Mouse (Mus musculus) intestine, postnatal 0 days (tissue): ENCODE data around the gene Polr2e. TPM values are rescaled to one million over a fixed set of nuclear protein-coding genes. Genes with fewer than 3 reads are reported as not detected.
A peak's percentile ranks its signal among the peaks of the same experiment; 100 is the strongest.
"Not testable (repeated sequence)": the region's sequence is repeated elsewhere in the genome, so short reads cannot be mapped to it uniquely, and the experiment has no call there.

Source experiments
- ATAC-seq: fragments of 200-750 bp; cut with Nextera tagmentation; 2 replicates; pipeline ENCODE4 v1.8.0; 2017; ENCODE audit warnings: mild to moderate bottlenecking, moderate TSS enrichment, moderate library complexity
- H3K27ac ChIP-seq: fragments of 300-500 bp; sonication (generic); 2 replicates; pipeline ENCODE4 v1.5.1; 2014; ENCODE audit warnings: mild to moderate bottlenecking, low read depth, low read length, moderate library complexity
- H3K27me3 ChIP-seq: fragments of 300-500 bp; sonication (generic); replicated peaks from 2 replicates; pipeline ENCODE4 v1.6.1; 2014; ENCODE audit warnings: low read length, mixed read lengths; ENCODE audit not compliant: control insufficient read depth, insufficient read depth
- H3K36me3 ChIP-seq: fragments of 300-500 bp; sonication (generic); 2 replicates; pipeline ENCODE4 v1.6.1; 2014; ENCODE audit warnings: mild to moderate bottlenecking, moderate library complexity; ENCODE audit not compliant: control insufficient read depth, insufficient read depth
- H3K4me1 ChIP-seq: fragments of 300-500 bp; sonication (generic); replicated peaks from 2 replicates; pipeline ENCODE4 v1.6.1; 2014; ENCODE audit warnings: antibody characterized with exemption, low read length, mixed read lengths; ENCODE audit not compliant: control insufficient read depth, insufficient read depth
- H3K4me2 ChIP-seq: fragments of 300-500 bp; sonication (generic); replicated peaks from 2 replicates; pipeline ENCODE4 v1.6.1; 2014; ENCODE audit warnings: low read depth, mild to moderate bottlenecking, moderate library complexity
- H3K4me3 ChIP-seq: fragments of 300-500 bp; sonication (generic); 2 replicates; pipeline ENCODE4 v1.5.1; 2014; ENCODE audit warnings: low read depth, low read length
- H3K9ac ChIP-seq: fragments of 300-500 bp; sonication (generic); 2 replicates; pipeline ENCODE4 v1.6.1; 2014; ENCODE audit warnings: mild to moderate bottlenecking, low read depth, low read length
- H3K9me3 ChIP-seq: fragments of 300-500 bp; sonication (generic); 2 replicates; pipeline ENCODE4 v1.6.1; 2016; ENCODE audit warnings: mixed run types; ENCODE audit not compliant: control insufficient read depth
- CTCF ChIP-seq: sonication (generic); IDR thresholded peaks from 2 replicates; pipeline ENCODE4 v1.5.1; 2016; ENCODE audit warnings: low read depth, mild to moderate bottlenecking, control low read depth, antibody characterized with exemption, moderate library complexity
- WGBS: fragments of 180-500 bp; shearing (Covaris S2); extraction: QIAGEN DNeasy Blood & Tissue Kit; methylation state at CpG from one replicate; pipeline ENCODE4 v1.1.7; 2014; 5-methylcytosine and 5-hydroxymethylcytosine counted together
- polyA plus RNA-seq: library from polyadenylated mRNA; unstranded; fragments of >200 nt; fragmentation: Nextera tagmentation; extraction: Ambion mirVana; gene quantifications from 2 replicates; pipeline ENCODE4 v1.2.1, GENCODE M21; 2015

The Polr2e gene
- polyA plus RNA-seq, 1 experiment from 2014 or later = 98.5 TPM

GRCm38 (mm10) chr10:80045766-80046165, 6.2 kb upstream of the Polr2e start:
- no peak for TF ChIP-seq CTCF
- WGBS = 86% methylated on average over 5 of the region's 5 CpGs
- no peaks in the 10 kb centered on the region for H3K9me3 ChIP-seq
- H3K4me2 ChIP-seq = no peak overlapping the region
- H3K9ac ChIP-seq = no peak overlapping the region
- H3K4me3 ChIP-seq = no peak overlapping the region
- no peaks in the 10 kb centered on the region for H3K27me3 ChIP-seq
- H3K27ac ChIP-seq = no peak overlapping the region
- H3K4me1 ChIP-seq = peaks cover 2% of the 10 kb centered on the region; the same call in 1 of the 2 replicates
- ATAC-seq = no peak
- no peaks in the 10 kb centered on the region for H3K36me3 ChIP-seq

DNA sequence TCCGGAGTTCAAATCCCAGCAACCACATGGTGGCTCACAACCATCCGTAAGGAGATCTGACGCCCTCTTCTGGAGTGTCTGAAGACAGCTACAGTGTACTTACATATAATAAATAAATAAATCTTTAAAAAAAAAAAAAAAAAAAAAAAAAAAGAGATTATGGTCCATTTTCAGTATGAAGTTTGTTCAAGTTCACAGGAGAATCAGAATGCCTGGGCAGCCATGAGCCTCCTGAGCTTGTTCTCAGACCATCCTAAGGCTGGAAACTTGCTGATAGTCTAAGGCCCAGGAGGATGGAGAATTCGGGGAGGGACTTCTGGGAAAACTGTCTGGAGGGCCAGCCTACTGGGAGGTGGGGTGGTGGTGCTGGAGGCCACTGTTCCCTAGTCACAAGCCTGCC, 5.8 kb upstream of the Polr2e start:
- H3K4me3 ChIP-seq, H3K27ac ChIP-seq, H3K9ac ChIP-seq, H3K4me1 ChIP-seq, ATAC-seq, H3K9me3 ChIP-seq, H3K27me3 ChIP-seq, H3K4me2 ChIP-seq, H3K36me3 ChIP-seq: not testable (repeated sequence)
- WGBS = 94% methylated on average over 2 of the region's 4 CpGs

DNA sequence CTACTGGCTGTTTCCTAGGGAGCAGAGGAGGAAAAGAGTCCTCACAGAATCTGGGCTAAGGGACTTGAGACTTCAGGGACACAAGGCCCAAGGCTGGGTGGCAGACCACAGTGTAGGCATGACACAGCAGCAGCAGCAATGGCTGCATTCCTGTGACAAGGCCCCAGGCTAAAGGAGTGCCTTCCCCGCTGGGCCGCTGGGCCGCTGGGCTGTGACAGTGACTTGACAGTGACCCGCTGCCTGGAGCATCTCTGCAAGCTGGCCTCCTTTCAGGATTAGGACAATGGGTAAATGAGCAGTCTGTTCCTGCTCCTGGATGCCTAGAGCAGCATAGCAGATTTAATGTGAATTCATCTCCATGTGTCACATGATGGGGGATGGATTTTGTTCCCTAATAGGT, 4.5 kb upstream of the Polr2e start:
- TF ChIP-seq CTCF = no peak
- Histone ChIP-seq H3K36me3 (no peaks in the 10 kb centered on the region), H3K4me3 (no peak overlapping the region), H3K27ac (no peak overlapping the region), H3K4me2 (no peak overlapping the region), H3K27me3 (no peaks in the 10 kb centered on the region), H3K9me3 (no peaks in the 10 kb centered on the region), H3K9ac (no peak overlapping the region), H3K4me1 (peaks cover 3% of the 10 kb centered on the region; the same call in 1 of the 2 replicates)
- no peak for ATAC-seq
- WGBS = 77% methylated on average over 4 of the region's 4 CpGs

GRCm38 (mm10) chr10:80041409-80042060, 1.9 kb upstream of the Polr2e start:
- peaks cover 17% of the 10 kb centered on the region for H3K36me3 ChIP-seq
- H3K4me1 ChIP-seq, ATAC-seq, H3K9ac ChIP-seq, H3K4me2 ChIP-seq, H3K27me3 ChIP-seq, H3K27ac ChIP-seq, H3K9me3 ChIP-seq, H3K4me3 ChIP-seq: not testable (repeated sequence)
- 87% methylated on average over 8 of the region's 8 CpGs for WGBS

DNA sequence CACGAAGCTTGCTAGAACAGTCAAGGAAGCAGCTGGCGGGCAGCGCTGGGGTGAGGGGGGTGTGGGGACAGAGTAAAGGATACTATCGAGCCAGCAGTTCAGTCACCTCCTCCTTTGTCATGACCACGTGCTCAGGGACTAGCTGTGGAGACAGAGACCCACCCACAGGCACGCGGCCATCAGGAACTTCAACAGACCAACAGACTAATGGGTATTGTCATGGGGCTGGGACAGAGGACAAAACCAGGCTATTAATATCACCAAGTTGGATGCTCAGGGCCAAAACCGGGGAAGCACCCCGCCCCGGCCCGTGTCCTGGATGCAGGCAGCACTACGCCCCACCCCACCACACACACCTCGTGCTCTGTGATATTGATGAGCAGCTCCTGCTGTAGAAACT, 2.8 kb downstream of the Polr2e start:
- H3K9me3 ChIP-seq = no peaks in the 10 kb centered on the region
- H3K27me3 ChIP-seq = no peaks in the 10 kb centered on the region
- no peak overlapping the region for H3K4me3 ChIP-seq
- no peak for ATAC-seq
- H3K4me2 ChIP-seq = no peak overlapping the region
- 87% methylated on average over 13 of the region's 13 CpGs for WGBS
- peaks cover 32% of the 10 kb centered on the region for H3K36me3 ChIP-seq
- H3K9ac ChIP-seq = no peak overlapping the region
- 0 out of 2 replicates have a peak overlapping the region, but pooled peaks have one; percentile 35 for H3K27ac ChIP-seq
- TF ChIP-seq CTCF = no peak
- peaks cover 6% of the 10 kb centered on the region for H3K4me1 ChIP-seq

- H3K4me2 ChIP-seq = no peak overlapping the region
- peaks cover 32% of the 10 kb centered on the region for H3K36me3 ChIP-seq
- H3K4me1 ChIP-seq = peaks cover 6% of the 10 kb centered on the region
- H3K9ac ChIP-seq = no peak overlapping the region
- no peaks in the 10 kb centered on the region for H3K27me3 ChIP-seq
- peak overlapping the region; percentile 30; the same call in 1 of the 2 replicates for H3K27ac ChIP-seq
- WGBS = 75% methylated on average over 5 of the region's 5 CpGs
- no peak for TF ChIP-seq CTCF
- no peaks in the 10 kb centered on the region for H3K9me3 ChIP-seq
- ATAC-seq = no peak
- H3K4me3 ChIP-seq = no peak overlapping the region
Observed at GRCm38 (mm10) chr10:80035686-80036085, 3.9 kb downstream of the Polr2e start.
